Mouse (Mus musculus): Measurements from ENCODE around the gene Hsd3b7.

DNA sequence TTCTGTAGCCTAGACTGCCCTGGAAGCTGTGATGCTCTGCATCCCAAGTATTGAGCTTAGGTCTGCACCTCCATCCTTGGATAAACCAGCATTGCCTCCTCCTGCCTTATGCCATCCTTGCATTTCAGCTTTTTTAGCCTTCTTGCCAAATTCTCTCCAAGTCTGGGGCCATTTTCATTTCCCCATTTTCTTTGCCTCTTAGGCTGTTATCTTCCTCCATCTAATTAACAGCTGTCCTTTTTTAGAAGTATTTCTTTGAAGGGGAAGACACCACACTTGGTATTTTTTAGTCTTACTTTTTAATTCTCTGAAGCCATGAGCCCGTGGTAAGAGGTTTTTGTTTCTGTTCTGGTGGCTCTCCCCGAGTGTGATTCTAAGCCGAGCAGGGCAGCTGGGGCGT is 36.8 kb upstream of the Hsd3b7 start:
- TF ChIP-seq CTCF (IDR thresholded peaks at IDR 0.05; ENCODE audit: control insufficient read depth, insufficient read depth, insufficient replicate concordance, low read depth, low read length) (no peak), POLR2A (IDR thresholded peaks at IDR 0.05; ENCODE audit: control insufficient read depth, low read depth, low read length) (no peak)

Measured in testis, adult 2 months (tissue).